Mouse (Mus musculus): ENCODE results near the gene Tfam. TPM values are rescaled to one million over a fixed set of nuclear protein-coding genes. Genes with fewer than 3 reads are reported as not detected.

Gene Tfam
- total RNA-seq, 2 experiments from 2014 or later, result 44.9 to 47.2 TPM

GRCm38 (mm10) chr10:71177201-71177600, 60.9 kb downstream of the Tfam start:
- H3K27ac ChIP-seq, result no peak overlapping the region
- no peak overlapping the region for H3K4me3 ChIP-seq
- no peak for DNase-seq (ENCODE audit: low spot score in 2 of 2)
- TF ChIP-seq CTCF (conservative IDR thresholded peaks at IDR 0.05), result no peak

GRCm38 (mm10) chr10:71176341-71176740, 61.7 kb downstream of the Tfam start:
- DNase-seq (ENCODE audit: low spot score in 2 of 2), result no peak
- H3K27ac ChIP-seq, result no peak overlapping the region
- H3K4me3 ChIP-seq, result no peak overlapping the region
- TF ChIP-seq CTCF (conservative IDR thresholded peaks at IDR 0.05), result no peak

Other genes starting within 250 kb of the Tfam start
- 1 to 10 TPM; 4.4 to 5.2 TPM for gene Bicc1, start 78.6 kb downstream of the Tfam start, total RNA-seq (2021)
- gene Ube2d1, start 47.0 kb upstream of the Tfam start, total RNA-seq (2021), result 10 to 100 TPM; 52.8 to 54.0 TPM
- gene Cisd1, start 106.7 kb upstream of the Tfam start, total RNA-seq (2021), result 100 to 1,000 TPM; 121 to 136 TPM
- 10 to 100 TPM; 39.0 to 40.5 TPM for gene Ipmk, start 109.5 kb upstream of the Tfam start, total RNA-seq (2021)

All from layer of hippocampus, adult 2 months (tissue).